Mouse (Mus musculus) small intestine, adult 2 months (tissue): Measurements from ENCODE around the gene Phyh.

Experiments used
- CTCF ChIP-seq: fragments of 200-500 bp; IDR thresholded peaks from 2 replicates; pipeline ENCODE4 v1.5.1; 2012; ENCODE audit warnings: low read depth, mild to moderate bottlenecking, control low read depth, inconsistent platforms, low read length, moderate library complexity, mixed read lengths; ENCODE audit not compliant: insufficient replicate concordance, insufficient read length; ENCODE audit errors: extremely low read depth
- POLR2A ChIP-seq: fragments of 200-500 bp; IDR thresholded peaks from 2 replicates; pipeline ENCODE4 v1.6.1; 2012; ENCODE audit warnings: low read depth, mild to moderate bottlenecking, control low read depth, inconsistent platforms, low read length, moderate library complexity

- TF ChIP-seq CTCF (no peak), POLR2A (no peak)
Observed at GRCm38 (mm10) chr2:4895598-4895997, 23.2 kb upstream of the Phyh start.
